Mouse (Mus musculus) olfactory bulb, adult 2 months (tissue): Measurements from ENCODE around the gene Serpina3a. TPM values are rescaled to one million over a fixed set of nuclear protein-coding genes. Genes with fewer than 3 reads are reported as not detected.

Source experiments
- H3K27ac ChIP-seq: fragments of 200-500 bp; 2 replicates; pipeline ENCODE4 v1.5.1; 2012; ENCODE audit warnings: low read depth, low read length; ENCODE audit not compliant: insufficient read depth
- H3K4me1 ChIP-seq: fragments of 200-500 bp; 2 replicates; pipeline ENCODE4 v1.6.1; 2012; ENCODE audit warnings: low read length; ENCODE audit not compliant: control insufficient read depth, insufficient read depth
- H3K4me3 ChIP-seq: fragments of 200-500 bp; 2 replicates; pipeline ENCODE4 v1.5.1; 2012; ENCODE audit warnings: mild to moderate bottlenecking, low read depth, low read length, moderate library complexity; ENCODE audit not compliant: insufficient read depth
- CTCF ChIP-seq: fragments of 200-500 bp; IDR thresholded peaks from 2 replicates; pipeline ENCODE4 v1.5.1; 2012; ENCODE audit warnings: low read depth, mild to moderate bottlenecking, low read length, moderate library complexity; ENCODE audit not compliant: insufficient read depth
- POLR2A ChIP-seq: fragments of 200-500 bp; IDR thresholded peaks from 2 replicates; pipeline ENCODE4 v1.6.1; 2012; ENCODE audit warnings: mild to moderate bottlenecking, low read depth, low read length, moderate library complexity; ENCODE audit not compliant: insufficient read depth
- WGBS: fragments of 180-500 bp; shearing (Covaris S2); methylation state at CpG from one replicate; pipeline ENCODE4 v1.1.7; 2018; 5-methylcytosine and 5-hydroxymethylcytosine counted together
- polyA plus RNA-seq: library from polyadenylated mRNA; stranded (reverse); fragments of >200 nt; gene quantifications from 2 replicates; pipeline ENCODE4 v1.2.4, GENCODE M21; 2012; ENCODE audit warnings: low replicate concordance; ENCODE audit not compliant: missing spikeins, insufficient read depth, insufficient read length

Gene Serpina3a
- polyA plus RNA-seq, 1 experiment: not detected

DNA sequence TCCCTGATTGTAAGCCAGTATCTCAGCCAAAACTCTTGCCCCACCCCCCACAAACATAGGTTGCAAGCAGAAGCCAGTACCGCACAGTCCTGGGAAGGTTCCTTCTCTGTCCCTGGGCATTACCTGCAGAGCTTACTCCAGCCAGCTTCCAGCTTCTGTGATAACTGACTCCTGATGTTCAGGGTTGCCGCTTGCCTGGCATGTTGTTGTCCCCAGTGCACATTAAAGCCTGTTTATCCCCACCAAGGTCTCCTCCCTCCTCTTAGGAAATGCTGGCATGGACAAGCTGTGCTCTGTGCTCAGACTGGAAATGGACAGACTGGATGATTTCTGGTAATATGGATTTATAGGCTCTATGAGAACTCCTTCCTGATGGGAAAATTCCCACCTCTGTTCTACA lies 41.1 kb downstream of the Serpina3a start, which contains the start of gene Serpina3c:
TSS of gene Serpina3c (minus strand) at position 215 of the 400 bp plus-strand sequence.
- no peak within 1 kb of the TSS for H3K4me3 ChIP-seq
- no peaks in the 10 kb centered on the region for H3K4me1 ChIP-seq
- no peak for TF ChIP-seq POLR2A
- TF ChIP-seq CTCF: no peak
- H3K27ac ChIP-seq: no peak within 1 kb of the TSS
- 87% methylated on average over 2 of the region's 2 CpGs for WGBS

Other genes starting within 250 kb of the Serpina3a start
- gene Serpina1a, start 249.2 kb upstream of the Serpina3a start, polyA plus RNA-seq: not detected in 2 replicates
- gene Serpina1c, start 207.8 kb upstream of the Serpina3a start, polyA plus RNA-seq: not detected in 2 replicates
- not detected in 2 replicates for gene Serpina1e, start 153.7 kb upstream of the Serpina3a start, polyA plus RNA-seq
- not detected in 2 replicates for gene Serpina11, start 122.8 kb upstream of the Serpina3a start, polyA plus RNA-seq
- not detected in 2 replicates for gene Serpina9, start 99.0 kb upstream of the Serpina3a start, polyA plus RNA-seq
- gene Serpina12, start 68.3 kb upstream of the Serpina3a start, polyA plus RNA-seq: not detected in 2 replicates
- gene Serpina5, start 11.6 kb upstream of the Serpina3a start, polyA plus RNA-seq: not detected in 2 replicates
- gene Serpina3b, start 15.3 kb downstream of the Serpina3a start, polyA plus RNA-seq: not detected in 2 replicates
- not detected in 2 replicates for gene Serpina3c, start 41.1 kb downstream of the Serpina3a start, polyA plus RNA-seq
- gene Serpina3f, start 101.8 kb downstream of the Serpina3a start, polyA plus RNA-seq: not detected in 2 replicates
- not detected in 2 replicates for gene Serpina3g, start 123.5 kb downstream of the Serpina3a start, polyA plus RNA-seq
- gene Serpina3i, start 150.4 kb downstream of the Serpina3a start, polyA plus RNA-seq: not detected in 2 replicates
- gene Serpina3j, start 201.8 kb downstream of the Serpina3a start, polyA plus RNA-seq: not detected in 2 replicates
- not detected in 2 replicates for gene Serpina3k, start 225.8 kb downstream of the Serpina3a start, polyA plus RNA-seq
- gene Serpina3m, start 225.8 kb downstream of the Serpina3a start, polyA plus RNA-seq: not detected in 2 replicates